In the genomic region with DNA sequence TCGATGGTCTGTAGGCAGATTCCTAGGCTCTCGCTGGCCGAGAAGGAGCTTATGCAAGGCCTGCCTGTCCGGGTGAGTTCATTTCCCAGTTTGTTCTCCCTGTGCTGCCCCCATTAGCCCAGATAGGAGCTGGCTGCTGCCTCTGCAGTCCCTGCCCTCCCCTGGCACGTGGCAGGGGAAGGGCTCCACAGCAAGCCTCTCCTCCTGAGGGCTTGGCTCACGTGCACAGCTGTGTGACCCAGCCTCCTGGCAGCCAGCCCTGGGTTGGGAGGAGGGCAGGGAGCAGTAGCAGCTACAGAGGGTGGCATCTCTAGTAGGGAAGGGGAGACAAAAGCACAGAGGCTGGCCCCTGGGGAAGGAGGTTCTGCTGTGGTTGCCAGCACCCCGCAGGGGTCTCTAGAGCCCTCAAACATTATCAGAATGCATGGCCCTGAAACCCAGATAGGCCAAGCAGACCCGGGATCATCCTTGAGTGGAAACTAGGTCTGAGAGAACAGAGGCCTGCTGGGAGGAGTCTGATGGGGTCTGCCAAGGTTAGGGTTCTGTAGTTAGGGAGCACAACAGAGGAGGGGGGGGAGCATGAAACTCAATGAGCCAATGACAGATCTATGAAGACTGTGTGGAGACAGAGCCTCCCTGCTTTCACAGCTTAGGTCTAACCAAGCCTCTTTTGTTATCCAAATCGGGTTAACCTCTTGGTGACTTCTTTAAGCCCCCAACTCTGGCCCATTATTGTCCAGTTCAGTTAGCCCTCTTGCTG, we compare ENCODE assay signal across 7 mouse cellular contexts. TPM values are rescaled to one million over a fixed set of nuclear protein-coding genes. Genes with fewer than 3 reads are reported as not detected.
A peak's percentile ranks its signal among the peaks of the same experiment; 100 is the strongest.
DNase-seq lines count a peak whose midpoint lies in the region; ATAC-seq and TF ChIP-seq lines count a peak whose summit lies in the region.

No protein-coding gene starts in this region.

- peaks cover 79% of the 10 kb centered on the region for H3K36me3 ChIP-seq in embryonic facial prominence, embryonic 10.5 days (replicated peaks)
- peaks cover 60% of the 10 kb centered on the region for H3K36me3 ChIP-seq in intestine, postnatal 0 days (ENCODE audit: control insufficient read depth, insufficient read depth)
- H3K36me3 ChIP-seq in neural tube, embryonic 15.5 days, result peaks cover 58% of the 10 kb centered on the region

- no peak overlapping the region for H3K4me3 ChIP-seq in embryonic facial prominence, embryonic 10.5 days
- H3K4me3 ChIP-seq in intestine, postnatal 0 days (ENCODE audit: low read depth, low read length), result no peak overlapping the region
- H3K4me3 ChIP-seq in neural tube, embryonic 15.5 days (replicated peaks), result no peak overlapping the region

- H3K27me3 ChIP-seq in embryonic facial prominence, embryonic 10.5 days (replicated peaks; ENCODE audit: low read depth, poor library complexity, severe bottlenecking), result no peaks in the 10 kb centered on the region
- H3K27me3 ChIP-seq in intestine, postnatal 0 days (replicated peaks; ENCODE audit: control insufficient read depth, insufficient read depth, low read length), result no peaks in the 10 kb centered on the region
- H3K27me3 ChIP-seq in neural tube, embryonic 15.5 days (replicated peaks), result no peaks in the 10 kb centered on the region

- peak; percentile 26; the same call in 1 of the 2 replicates for ATAC-seq in intestine, postnatal 0 days
- ATAC-seq in neural tube, embryonic 15.5 days (ENCODE audit: low FRiP score), result 0 out of 2 replicates have a peak, but pooled peaks have one; percentile 24

- intact Hi-C loops in left cerebral cortex, postnatal 25 days (cut with DNase I), result no loop called here

- no peak overlapping the region for H3K4me2 ChIP-seq in intestine, postnatal 0 days (replicated peaks; ENCODE audit: low read depth)
- no peak overlapping the region for H3K4me2 ChIP-seq in neural tube, embryonic 15.5 days

- peak; percentile 99 for DNase-seq in adrenal gland, postnatal 10 days
- DNase-seq in embryonic facial prominence, embryonic 10.5 days (ENCODE audit: low spot score), result no peak
- DNase-seq in heart, adult 11 months, result peak; percentile 100
- peak; percentile 82 to 88 for DNase-seq in left cerebral cortex, postnatal 25 days (ENCODE audit: low spot score in 2 of 2)
- peak; percentile 94 for DNase-seq in urinary bladder, adult 2 months (ENCODE audit: low spot score)

- no peaks in the 10 kb centered on the region for H3K9me3 ChIP-seq in embryonic facial prominence, embryonic 10.5 days
- H3K9me3 ChIP-seq in intestine, postnatal 0 days (ENCODE audit: control insufficient read depth), result no peaks in the 10 kb centered on the region
- no peaks in the 10 kb centered on the region for H3K9me3 ChIP-seq in neural tube, embryonic 15.5 days (replicated peaks)

- 88% methylated on average over 9 of the region's 9 CpGs for WGBS in embryonic facial prominence, embryonic 10.5 days
- WGBS in intestine, postnatal 0 days, result 66% methylated on average over 9 of the region's 9 CpGs
- 57% methylated on average over 9 of the region's 9 CpGs for WGBS in neural tube, embryonic 15.5 days

- no peak for TF ChIP-seq CTCF in intestine, postnatal 0 days (IDR thresholded peaks at IDR 0.05; ENCODE audit: low read depth)

- no peak overlapping the region for H3K9ac ChIP-seq in intestine, postnatal 0 days (ENCODE audit: low read depth, low read length)
- no peak overlapping the region for H3K9ac ChIP-seq in neural tube, embryonic 15.5 days (replicated peaks)

- peaks cover 47% of the 10 kb centered on the region for H3K4me1 ChIP-seq in embryonic facial prominence, embryonic 10.5 days
- H3K4me1 ChIP-seq in intestine, postnatal 0 days (replicated peaks; ENCODE audit: control insufficient read depth, insufficient read depth, low read length), result peaks cover 11% of the 10 kb centered on the region
- peaks cover 62% of the 10 kb centered on the region for H3K4me1 ChIP-seq in neural tube, embryonic 15.5 days

- peak overlapping the region; percentile 65 for H3K27ac ChIP-seq in embryonic facial prominence, embryonic 10.5 days (replicated peaks)
- H3K27ac ChIP-seq in intestine, postnatal 0 days (ENCODE audit: low read depth, low read length), result peak overlapping the region; percentile 64
- H3K27ac ChIP-seq in neural tube, embryonic 15.5 days (replicated peaks), result peak overlapping the region; percentile 84

RNA-seq across cellular contexts. Expression of a gene that starts 10.0 kb away (rescaled TPM):
- 10 to 100 TPM; 39.3 to 41.9 TPM for total RNA-seq in adrenal gland, postnatal 10 days (2021)
- polyA plus RNA-seq in embryonic facial prominence, embryonic 10.5 days (2016; fragmentation: Nextera tagmentation; extraction: Ambion mirVana), result 23.4 and 23.7 TPM in 2 replicates
- 10.0 and 11.7 TPM in 2 replicates for polyA plus RNA-seq in intestine, postnatal 0 days (2015; fragmentation: Nextera tagmentation; extraction: Ambion mirVana)
- total RNA-seq in left cerebral cortex, postnatal 25 days (2021), result 100 to 1,000 TPM; 110 to 113 TPM
- polyA plus RNA-seq in neural tube, embryonic 15.5 days (2015; fragmentation: Nextera tagmentation; extraction: Ambion mirVana), result 43.0 and 46.0 TPM in 2 replicates
- 36.2 and 36.7 TPM in 2 replicates for polyA plus RNA-seq in urinary bladder, adult 2 months (2012; rRNA removed)

RNA-seq across cellular contexts. Expression of a gene that starts 22.8 kb away (rescaled TPM):
- 10 to 100 TPM; 22.5 to 28.1 TPM for total RNA-seq in adrenal gland, postnatal 10 days (2021)
- 36.0 and 37.1 TPM in 2 replicates for polyA plus RNA-seq in embryonic facial prominence, embryonic 10.5 days (2016; fragmentation: Nextera tagmentation; extraction: Ambion mirVana)
- polyA plus RNA-seq in intestine, postnatal 0 days (2015; fragmentation: Nextera tagmentation; extraction: Ambion mirVana), result 7.2 and 7.4 TPM in 2 replicates
- 100 to 1,000 TPM; 374 to 376 TPM for total RNA-seq in left cerebral cortex, postnatal 25 days (2021)
- 134 and 169 TPM in 2 replicates for polyA plus RNA-seq in neural tube, embryonic 15.5 days (2015; fragmentation: Nextera tagmentation; extraction: Ambion mirVana)
- 15.8 and 22.8 TPM in 2 replicates for polyA plus RNA-seq in urinary bladder, adult 2 months (2012; rRNA removed)

RNA-seq across cellular contexts. Expression of a gene that starts 36.5 kb away (rescaled TPM):
- total RNA-seq in adrenal gland, postnatal 10 days (2021), result 10 to 100 TPM; 14.7 to 17.6 TPM
- polyA plus RNA-seq in embryonic facial prominence, embryonic 10.5 days (2016; fragmentation: Nextera tagmentation; extraction: Ambion mirVana), result 12.6 and 13.5 TPM in 2 replicates
- polyA plus RNA-seq in intestine, postnatal 0 days (2015; fragmentation: Nextera tagmentation; extraction: Ambion mirVana), result 51.9 and 59.2 TPM in 2 replicates
- total RNA-seq in left cerebral cortex, postnatal 25 days (2021), result 10 to 100 TPM; 18.2 to 18.4 TPM
- polyA plus RNA-seq in neural tube, embryonic 15.5 days (2015; fragmentation: Nextera tagmentation; extraction: Ambion mirVana), result 16.6 and 22.1 TPM in 2 replicates
- polyA plus RNA-seq in urinary bladder, adult 2 months (2012; rRNA removed), result 15.8 and 16.8 TPM in 2 replicates

RNA-seq across cellular contexts. Expression of a gene that starts 41.5 kb away (rescaled TPM):
- total RNA-seq in adrenal gland, postnatal 10 days (2021), result 1 to 10 TPM; 7.6 to 9.4 TPM
- 2.5 and 3.6 TPM in 2 replicates for polyA plus RNA-seq in embryonic facial prominence, embryonic 10.5 days (2016; fragmentation: Nextera tagmentation; extraction: Ambion mirVana)
- 2.1 and 3.1 TPM in 2 replicates for polyA plus RNA-seq in intestine, postnatal 0 days (2015; fragmentation: Nextera tagmentation; extraction: Ambion mirVana)
- 1 to 10 TPM; 3.4 to 4.4 TPM for total RNA-seq in left cerebral cortex, postnatal 25 days (2021)
- polyA plus RNA-seq in neural tube, embryonic 15.5 days (2015; fragmentation: Nextera tagmentation; extraction: Ambion mirVana), result 7.1 and 8.0 TPM in 2 replicates
- polyA plus RNA-seq in urinary bladder, adult 2 months (2012; rRNA removed), result 2.3 and 3.4 TPM in 2 replicates

RNA-seq across cellular contexts. Expression of a gene that starts 49.2 kb away (rescaled TPM):
- 1 to 10 TPM; 1.7 to 2.2 TPM for total RNA-seq in adrenal gland, postnatal 10 days (2021)
- polyA plus RNA-seq in embryonic facial prominence, embryonic 10.5 days (2016; fragmentation: Nextera tagmentation; extraction: Ambion mirVana), result 10.2 and 12.4 TPM in 2 replicates
- polyA plus RNA-seq in intestine, postnatal 0 days (2015; fragmentation: Nextera tagmentation; extraction: Ambion mirVana), result 8.3 and 9.1 TPM in 2 replicates
- under 1 TPM; 0.62 to 0.80 TPM for total RNA-seq in left cerebral cortex, postnatal 25 days (2021)
- 0.95 and 2.5 TPM in 2 replicates for polyA plus RNA-seq in neural tube, embryonic 15.5 days (2015; fragmentation: Nextera tagmentation; extraction: Ambion mirVana)
- polyA plus RNA-seq in urinary bladder, adult 2 months (2012; rRNA removed), result 10.6 and 13.2 TPM in 2 replicates
